Mouse (Mus musculus) forelimb bud, embryonic 11.5 days (tissue): ENCODE data around the gene Ccdc89.
A peak's percentile ranks its signal among the peaks of the same experiment; 100 is the strongest.

Experiments used
- DNase-seq: peaks from one replicate; pipeline ENCODE4 v3.0.0-alpha.2; 2012; ENCODE audit warnings: low read depth, low spot score

Ccdc89 gene

DNA sequence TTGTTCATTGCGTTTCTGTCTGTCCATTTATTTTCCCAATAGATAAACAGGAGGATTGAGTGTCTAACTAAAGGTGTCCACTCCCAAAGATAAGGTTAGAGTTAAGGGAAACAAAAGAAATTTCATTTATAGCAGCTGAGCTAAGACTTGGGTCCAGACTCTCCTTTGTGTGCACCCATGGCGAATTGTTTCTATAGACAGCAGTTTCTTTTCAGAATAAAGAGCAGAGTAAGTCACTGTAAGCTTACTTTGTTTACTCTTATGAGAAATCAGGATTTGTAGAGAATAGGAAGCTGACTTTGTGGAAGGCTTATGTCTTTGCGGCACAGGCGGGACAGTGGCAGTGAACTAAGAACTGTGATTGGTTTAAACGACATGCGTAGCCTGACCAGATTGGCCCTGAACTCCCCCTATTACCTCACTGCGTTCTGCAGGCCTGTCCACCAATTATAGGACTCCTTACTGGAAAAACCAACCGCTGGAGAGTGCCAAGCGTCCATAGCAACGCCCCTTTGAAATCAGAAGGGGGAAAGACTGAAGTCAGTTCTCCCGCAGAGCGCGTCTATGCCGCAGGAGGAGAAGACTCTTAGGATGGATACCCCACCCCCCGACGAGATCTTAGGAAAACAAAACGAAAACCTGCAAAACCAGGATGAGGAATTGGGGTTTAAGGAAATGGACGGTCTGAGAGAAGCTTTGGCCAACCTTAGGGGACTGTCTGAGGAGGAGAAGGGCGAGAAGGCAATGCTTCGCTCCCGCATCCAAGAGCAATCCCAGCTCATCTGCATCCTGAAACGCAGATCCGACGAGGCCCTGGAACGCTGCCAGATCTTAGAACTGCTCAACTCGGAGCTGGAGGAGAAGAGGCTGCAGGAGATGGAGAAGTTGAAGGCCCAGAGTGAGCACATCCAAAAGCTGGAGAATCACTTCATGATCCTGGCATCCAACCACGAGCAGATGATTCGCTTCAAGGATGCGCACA, at the start of gene Ccdc89:
Gene Ccdc89, plus strand, starts transcription at position 558 of the 982 bp plus-strand sequence.
- DNase-seq, result peak; percentile 90

DNA sequence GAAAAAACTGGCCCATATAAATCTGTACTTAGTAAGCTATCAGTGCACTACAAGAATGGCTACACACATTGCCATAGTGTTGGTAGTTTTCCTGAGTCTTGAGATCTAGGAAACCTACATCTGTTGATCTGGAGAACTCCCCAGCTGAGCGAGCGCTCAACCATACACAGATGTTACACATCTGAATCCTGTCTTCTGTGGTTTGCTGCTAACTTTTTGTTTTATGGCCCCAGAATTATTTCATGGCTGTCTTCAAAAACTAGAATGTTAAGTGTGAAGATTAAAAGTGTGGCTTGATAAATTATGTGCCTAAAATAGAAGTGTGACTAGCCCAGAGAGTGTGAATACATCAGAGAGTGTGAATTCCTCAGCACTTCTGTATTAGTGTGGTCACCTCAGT, 42.0 kb upstream of the Ccdc89 start:
- no peak for DNase-seq

DNA sequence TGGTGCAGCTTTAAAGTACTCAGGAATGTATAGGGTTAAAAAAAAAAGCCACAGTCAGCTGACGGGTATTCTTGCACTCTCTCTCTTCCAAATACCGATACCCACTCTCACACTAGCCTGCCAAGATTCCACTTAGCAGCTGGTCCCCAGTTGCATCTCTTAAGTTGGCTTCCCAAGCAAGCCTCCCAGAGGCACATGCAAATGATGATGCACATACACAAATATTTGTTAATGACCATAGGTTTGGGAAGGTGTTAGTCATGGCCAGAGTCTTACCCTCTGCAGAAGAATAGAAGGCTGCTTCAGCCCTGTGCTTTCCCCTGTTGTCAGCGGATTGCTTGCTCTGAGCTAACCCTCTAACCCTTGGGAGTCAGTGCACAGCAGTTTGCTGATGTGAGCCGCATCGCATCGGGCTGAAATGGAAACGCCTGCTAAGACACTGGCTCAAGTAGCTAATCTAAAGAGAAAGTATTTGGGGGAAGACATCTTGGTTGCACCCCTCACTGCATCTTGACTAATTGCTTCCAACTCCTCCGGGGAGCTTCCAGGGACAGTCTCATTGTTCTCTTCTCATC, 39.4 kb upstream of the Ccdc89 start:
- no peak for DNase-seq

DNA sequence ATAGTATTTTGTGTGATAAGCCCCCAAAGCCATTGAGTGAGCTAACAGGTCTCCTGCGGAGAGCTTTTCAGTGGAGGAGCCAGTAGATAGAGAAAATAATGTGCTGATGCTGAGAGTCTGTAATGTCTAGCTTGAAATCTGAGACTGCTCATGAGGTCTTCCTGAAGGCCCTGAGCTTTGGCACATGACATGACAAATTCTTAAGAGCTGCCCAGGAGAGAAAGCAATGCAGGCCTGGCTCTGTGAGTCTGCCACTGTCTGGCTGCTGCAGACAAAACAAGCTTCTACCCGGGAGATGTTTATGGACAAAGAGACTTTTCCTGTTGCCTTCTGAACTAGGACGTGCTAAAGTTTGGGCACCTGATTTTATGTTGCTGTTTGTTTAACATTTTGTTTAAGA, 36.6 kb upstream of the Ccdc89 start:
- no peak for DNase-seq

GRCm38 (mm10) chr7:90395073-90395472, 31.3 kb upstream of the Ccdc89 start:
- no peak for DNase-seq

- DNase-seq, result no peak
Observed at GRCm38 (mm10) chr7:90395928-90396327, 30.4 kb upstream of the Ccdc89 start.

GRCm38 (mm10) chr7:90409934-90410333, 16.4 kb upstream of the Ccdc89 start:
- DNase-seq, result peak; percentile 67

DNA sequence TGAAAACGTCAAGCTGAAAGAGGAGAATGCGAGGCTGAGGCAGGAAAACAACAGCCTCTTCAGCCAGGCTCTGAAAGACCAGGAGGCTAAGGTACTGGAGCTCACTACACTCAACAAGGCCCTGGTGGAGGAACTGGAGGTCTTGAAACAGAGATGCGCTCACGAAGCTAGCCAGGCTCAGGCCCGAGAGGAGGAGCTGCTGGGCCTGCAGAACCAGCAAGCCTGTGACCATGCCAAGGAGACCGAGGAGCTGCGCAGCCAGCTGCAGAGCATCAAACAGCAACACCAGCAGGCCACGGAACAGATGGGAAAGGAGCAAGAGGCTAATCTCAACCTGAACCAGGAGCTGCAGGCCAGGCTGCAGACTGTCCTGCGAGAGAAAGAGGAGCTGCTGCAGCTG, 629 bp downstream of the Ccdc89 start:
- DNase-seq, result no peak

DNA sequence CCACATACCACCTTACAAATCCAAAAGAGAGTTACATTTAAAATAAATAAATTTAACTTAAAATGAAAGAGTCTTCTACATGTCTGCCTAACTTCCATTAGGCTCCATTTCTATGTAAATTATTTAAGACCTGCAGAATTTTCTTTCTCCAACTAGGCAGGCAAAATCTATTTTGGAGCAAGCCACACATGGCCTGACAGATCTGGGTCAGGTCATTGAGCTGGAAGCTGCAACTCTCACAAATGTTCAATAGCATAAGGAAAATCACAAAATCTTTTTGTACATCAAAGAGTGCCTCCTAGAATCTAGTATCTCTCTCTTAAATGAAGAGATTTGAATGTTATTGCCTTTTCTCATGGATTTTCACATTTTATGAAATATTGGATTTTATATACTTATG, 5.8 kb downstream of the Ccdc89 start:
- DNase-seq, result no peak

DNA sequence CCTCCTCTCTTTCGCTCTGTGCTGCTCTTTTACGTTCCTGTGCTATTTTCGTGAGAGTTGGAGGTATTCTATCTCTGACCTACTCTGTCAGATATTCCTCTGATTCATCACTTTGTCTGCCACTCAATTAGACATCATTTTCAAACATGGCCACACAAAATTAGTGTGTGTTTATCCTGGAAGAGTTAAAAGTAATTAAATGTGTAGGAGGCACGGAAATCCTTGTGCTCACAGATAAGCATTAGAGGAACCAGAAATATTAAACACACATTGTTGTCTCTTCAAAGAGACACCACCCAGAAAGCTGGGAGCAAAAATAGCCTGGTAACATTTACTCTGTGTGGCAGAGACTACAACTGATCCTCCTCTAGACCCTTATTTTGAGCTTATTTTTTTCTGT, 13.7 kb downstream of the Ccdc89 start:
- DNase-seq, result no peak

- no peak for DNase-seq
Observed at GRCm38 (mm10) chr7:90442070-90442469, 15.7 kb downstream of the Ccdc89 start.

DNA sequence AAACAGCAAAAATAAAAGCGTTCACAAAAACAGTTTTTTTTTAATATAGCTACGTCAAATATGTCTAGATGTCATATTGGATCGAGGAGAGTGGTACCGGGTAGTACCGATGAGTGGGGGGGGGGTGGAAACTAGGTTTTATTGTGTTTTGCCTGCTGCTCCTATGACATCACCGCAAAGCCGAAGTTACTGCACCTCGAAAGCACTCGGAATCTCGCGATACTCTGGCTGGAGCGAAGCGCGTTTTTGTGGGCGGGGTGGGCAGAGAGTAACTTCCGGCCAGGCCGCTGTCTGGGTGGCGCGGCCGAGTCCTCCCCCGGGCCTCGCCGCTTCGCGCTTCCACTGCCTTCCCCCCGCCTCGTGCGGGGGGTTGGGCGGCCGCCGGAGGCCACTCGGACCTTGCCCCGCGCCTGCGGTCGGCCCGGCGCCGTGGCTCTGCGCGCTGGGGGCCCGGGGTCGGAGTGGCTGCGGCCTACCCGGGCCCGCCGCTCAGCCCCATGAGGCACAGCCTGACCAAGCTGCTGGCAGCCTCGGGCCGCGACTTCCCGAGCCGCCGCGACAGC, 16.2 kb downstream of the Ccdc89 start, which contains the start of gene Crebzf:
Gene Crebzf, plus strand, starts transcription at position 212 of the 563 bp plus-strand sequence.
- peak; percentile 99 for DNase-seq

DNA sequence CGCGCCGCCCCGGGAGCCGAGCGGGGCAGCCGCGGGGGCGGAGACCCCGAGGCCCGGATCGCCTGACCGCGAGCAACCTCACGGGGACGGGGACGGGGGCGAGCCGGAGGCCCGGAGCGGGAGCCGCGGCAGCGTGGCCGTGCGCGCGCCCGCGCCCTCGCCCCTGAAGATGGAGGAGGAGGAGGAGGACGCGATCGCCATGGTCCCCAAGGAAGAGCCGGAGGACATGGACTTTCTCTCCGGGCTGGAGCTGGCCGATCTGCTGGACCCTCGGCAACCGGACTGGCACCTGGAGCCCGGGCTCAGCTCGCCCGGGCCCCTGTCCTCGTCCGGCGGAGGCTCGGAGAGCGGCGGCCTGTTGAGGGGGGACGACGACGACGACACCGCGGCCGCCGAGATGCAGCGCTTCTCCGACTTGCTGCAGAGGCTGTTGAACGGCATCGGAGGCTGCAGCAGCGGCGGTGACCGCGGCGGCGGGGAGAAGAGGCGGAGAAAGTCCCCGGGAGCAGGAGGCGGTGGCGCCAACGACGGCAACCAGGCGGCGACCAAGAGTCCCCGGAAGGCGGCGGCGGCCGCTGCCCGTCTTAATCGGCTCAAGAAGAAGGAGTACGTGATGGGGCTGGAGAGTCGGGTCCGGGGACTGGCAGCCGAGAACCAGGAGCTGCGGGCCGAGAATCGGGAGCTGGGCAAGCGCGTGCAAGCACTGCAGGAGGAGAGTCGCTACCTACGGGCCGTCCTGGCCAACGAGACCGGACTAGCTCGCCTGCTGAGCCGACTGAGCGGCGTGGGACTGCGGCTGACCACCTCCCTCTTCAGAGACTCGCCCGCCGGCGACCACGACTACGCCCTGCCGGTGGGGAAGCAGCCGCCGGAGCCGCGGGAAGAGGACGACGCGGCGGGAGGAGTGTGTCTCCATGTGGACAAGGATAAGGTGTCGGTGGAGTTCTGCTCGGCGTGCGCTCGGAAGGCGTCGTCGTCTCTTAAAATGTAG, 17.0 kb downstream of the Ccdc89 start:
- DNase-seq, result peak; percentile 36

DNA sequence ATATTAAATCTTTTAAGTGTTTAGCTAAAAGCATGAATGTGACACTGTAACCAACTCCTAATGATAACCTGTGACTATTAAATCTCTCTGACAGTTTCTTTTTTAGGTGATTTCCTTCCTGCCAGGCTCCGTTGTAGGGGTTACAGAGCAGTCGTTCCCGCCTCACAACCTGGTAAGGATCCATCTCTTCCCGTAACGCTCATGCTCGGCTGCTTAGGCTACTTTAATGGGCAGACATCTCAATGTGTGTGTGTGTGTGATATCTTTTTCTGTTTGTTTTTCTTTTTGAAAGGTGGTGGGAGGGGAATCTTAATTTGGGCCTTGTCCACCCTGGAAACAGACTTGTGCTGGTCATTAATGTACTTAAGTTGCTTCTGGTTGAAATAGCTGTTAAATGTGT, 17.8 kb downstream of the Ccdc89 start:
- no peak for DNase-seq

GRCm38 (mm10) chr7:90456149-90456844, 29.9 kb downstream of the Ccdc89 start:
- DNase-seq, result no peak

- peak; percentile 89 for DNase-seq
Observed at GRCm38 (mm10) chr7:90456845-90457468, 30.6 kb downstream of the Ccdc89 start, which contains the start of gene Tmem126a. Tmem126a (minus strand) TSS chr7:90457229.

DNA sequence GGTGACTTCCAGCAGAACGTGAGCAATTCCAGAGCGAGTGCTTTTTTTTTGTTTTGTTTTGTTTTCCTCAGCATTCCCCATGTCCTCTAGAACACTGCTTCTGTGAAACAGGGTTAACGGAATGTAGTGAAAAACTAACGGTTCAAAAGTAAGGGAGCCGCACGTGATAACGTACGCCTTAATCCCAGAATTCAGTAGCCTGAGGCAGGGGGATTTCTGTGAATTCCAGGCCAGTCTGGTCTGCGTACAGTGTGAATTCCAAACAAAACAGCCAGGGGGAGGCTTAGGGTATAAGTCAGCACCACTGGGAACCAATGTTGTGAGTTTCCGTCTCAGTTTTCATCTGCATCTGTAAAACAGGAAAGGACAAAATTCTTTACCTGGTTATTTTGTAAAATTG, 31.1 kb downstream of the Ccdc89 start:
- peak; percentile 40 for DNase-seq

GRCm38 (mm10) chr7:90460330-90460729, 34.0 kb downstream of the Ccdc89 start:
- DNase-seq, result no peak

- DNase-seq, result no peak
Observed at GRCm38 (mm10) chr7:90460930-90461329, 34.6 kb downstream of the Ccdc89 start.

- DNase-seq, result no peak
Observed at GRCm38 (mm10) chr7:90461441-90461840, 35.1 kb downstream of the Ccdc89 start.
